Mouse (Mus musculus) kidney, postnatal 0 days (tissue): ENCODE results near the gene Vmn2r83. TPM values are rescaled to one million over a fixed set of nuclear protein-coding genes. Genes with fewer than 3 reads are reported as not detected.
A peak's percentile ranks its signal among the peaks of the same experiment; 100 is the strongest.
"Not testable (repeated sequence)": the region's sequence is repeated elsewhere in the genome, so short reads cannot be mapped to it uniquely, and the experiment has no call there.

Source experiments
- ATAC-seq: fragments of 200-750 bp; cut with Nextera tagmentation; replicated peaks from 2 replicates; pipeline ENCODE4 v1.8.0; 2017; ENCODE audit warnings: low read depth, moderate number of reproducible peaks, moderate TSS enrichment, moderate library complexity; ENCODE audit not compliant: low FRiP score
- DNase-seq: peaks from one replicate; pipeline ENCODE4 v3.0.0-alpha.2; 2016; ENCODE audit warnings: low spot score
- H3K27ac ChIP-seq: fragments of 300-500 bp; sonication (generic); 2 replicates; pipeline ENCODE4 v1.5.1; 2014; ENCODE audit warnings: mild to moderate bottlenecking
- H3K27me3 ChIP-seq: fragments of 300-500 bp; sonication (generic); 2 replicates; pipeline ENCODE4 v1.6.1; 2014; ENCODE audit warnings: low read length, mixed read lengths; ENCODE audit not compliant: insufficient read depth
- H3K36me3 ChIP-seq: fragments of 300-500 bp; sonication (generic); 2 replicates; pipeline ENCODE4 v1.6.1; 2014; ENCODE audit warnings: low read length, mixed read lengths; ENCODE audit not compliant: insufficient read depth
- H3K4me1 ChIP-seq: fragments of 300-500 bp; sonication (generic); replicated peaks from 2 replicates; pipeline ENCODE4 v1.6.1; 2014; ENCODE audit warnings: antibody characterized with exemption, low read length, mixed read lengths; ENCODE audit not compliant: insufficient read depth
- H3K4me2 ChIP-seq: fragments of 300-500 bp; sonication (generic); 2 replicates; pipeline ENCODE4 v1.6.1; 2014; ENCODE audit warnings: mild to moderate bottlenecking, low read length, moderate library complexity, mixed read lengths
- H3K4me3 ChIP-seq: fragments of 300-500 bp; sonication (generic); replicated peaks from 2 replicates; pipeline ENCODE4 v1.5.1; 2014; ENCODE audit warnings: low read depth, low read length
- H3K9ac ChIP-seq: fragments of 300-500 bp; sonication (generic); 2 replicates; pipeline ENCODE4 v1.6.1; 2014; ENCODE audit warnings: low read depth, low read length
- H3K9me3 ChIP-seq: fragments of 300-500 bp; sonication (generic); replicated peaks from 2 replicates; pipeline ENCODE4 v1.6.1; 2016; ENCODE audit warnings: low read length, inconsistent platforms, mixed read lengths
- CTCF ChIP-seq: IDR thresholded peaks from 2 replicates; pipeline ENCODE4 v1.5.1; 2016; ENCODE audit warnings: antibody characterized with exemption, low read depth, mild to moderate bottlenecking, moderate library complexity
- WGBS: fragments of 180-500 bp; shearing (Covaris S2); extraction: QIAGEN DNeasy Blood & Tissue Kit; methylation state at CpG from one replicate; pipeline ENCODE4 v1.1.7; 2014; 5-methylcytosine and 5-hydroxymethylcytosine counted together
- polyA plus RNA-seq: library from polyadenylated mRNA; unstranded; fragments of >200 nt; fragmentation: Nextera tagmentation; extraction: Ambion mirVana; gene quantifications from 2 replicates; pipeline ENCODE4 v1.2.1, GENCODE M21; 2015

Vmn2r83 gene
- not detected in 2 replicates for polyA plus RNA-seq

DNA sequence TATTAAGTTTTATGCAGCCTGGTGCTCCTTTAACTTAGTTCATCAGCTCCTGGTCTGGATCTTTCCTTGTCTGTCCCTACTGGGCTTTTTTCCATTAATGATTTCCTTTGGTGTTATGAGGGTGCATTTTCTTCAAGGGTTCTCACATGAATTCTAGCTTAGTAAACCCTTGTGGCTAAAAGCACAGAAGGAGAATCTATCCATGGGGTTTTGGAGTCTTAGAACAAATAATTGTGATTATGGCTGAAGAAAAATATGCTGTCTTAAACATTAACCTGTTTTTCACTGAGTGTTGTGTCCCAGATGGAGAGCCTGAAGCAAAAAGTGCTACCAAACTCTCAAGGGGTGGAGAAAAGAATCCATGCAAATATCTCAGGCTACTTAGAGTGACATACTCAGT, at the start of gene Vmn2r83:
Gene Vmn2r83, plus strand, starts transcription at position 301 of the 400 bp plus-strand sequence.
- H3K4me3 ChIP-seq = no peak within 1 kb of the TSS
- H3K9me3 ChIP-seq = no peaks in the 10 kb centered on the region
- H3K4me2 ChIP-seq = no peak within 1 kb of the TSS
- no peak within 1 kb of the TSS for H3K9ac ChIP-seq
- H3K36me3 ChIP-seq = no peaks in the 10 kb centered on the region
- no peak for TF ChIP-seq CTCF
- DNase-seq = peak; percentile 1
- no peak within 1 kb of the TSS for H3K27ac ChIP-seq
- no peak for ATAC-seq
- no peaks in the 10 kb centered on the region for H3K4me1 ChIP-seq
- no peaks in the 10 kb centered on the region for H3K27me3 ChIP-seq

DNA sequence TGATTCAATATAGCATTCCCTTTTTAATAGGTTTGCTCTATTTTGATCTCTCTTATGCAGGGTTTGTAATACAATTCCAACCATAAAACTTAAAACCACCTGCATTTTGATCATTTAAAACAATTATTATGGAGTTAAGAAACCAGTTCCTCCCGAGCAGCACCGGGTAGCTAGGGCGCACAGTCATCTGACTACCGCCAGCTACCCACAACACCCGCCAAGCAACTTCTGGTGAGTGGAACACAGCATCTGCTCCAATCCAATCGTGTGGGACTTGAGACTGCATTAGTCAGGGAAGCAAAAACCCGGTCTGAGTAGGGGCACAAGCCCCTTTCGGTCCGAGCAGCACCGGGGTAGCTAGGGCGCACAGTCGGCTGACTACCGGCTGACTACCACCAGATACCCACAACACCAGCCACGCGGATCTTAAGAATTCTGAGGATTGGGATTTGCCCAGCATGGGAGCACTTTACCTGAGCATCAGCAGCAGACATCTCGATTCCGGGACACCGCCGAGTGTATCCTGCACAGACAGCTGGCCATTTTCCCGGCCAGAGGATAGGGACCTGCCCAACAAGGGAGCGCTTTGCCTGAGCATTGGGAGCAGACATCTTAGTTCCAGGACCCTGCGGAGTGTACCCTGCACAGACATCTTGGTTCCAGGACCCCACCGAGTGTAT, 33.2 kb upstream of the Vmn2r83 start:
- H3K27me3 ChIP-seq, DNase-seq, H3K4me3 ChIP-seq, H3K9ac ChIP-seq, ATAC-seq, H3K4me2 ChIP-seq, H3K27ac ChIP-seq, H3K4me1 ChIP-seq, H3K9me3 ChIP-seq, H3K36me3 ChIP-seq: not testable (repeated sequence)
- WGBS = 88% methylated on average over 23 of the region's 23 CpGs

DNA sequence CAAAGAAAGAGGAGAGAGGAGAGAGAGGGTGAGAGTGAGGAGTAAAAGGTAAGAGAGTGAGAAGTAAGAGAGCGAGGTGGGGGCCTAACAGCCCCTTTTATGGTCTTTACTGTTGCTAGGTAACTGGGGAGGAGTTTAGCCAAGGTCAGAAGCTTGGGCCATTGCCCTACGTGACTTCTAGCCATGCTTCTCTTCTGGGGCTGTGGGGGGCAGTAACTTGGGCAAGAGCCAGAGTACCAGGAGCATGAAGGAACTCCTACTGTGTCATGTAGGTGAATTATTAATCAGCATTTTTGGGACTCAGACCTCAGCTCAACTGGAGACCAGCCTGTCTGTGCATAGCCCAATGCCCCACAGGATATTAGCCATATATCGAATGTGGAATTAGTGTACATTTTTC, 27.4 kb downstream of the Vmn2r83 start:
- WGBS = 43% methylated on average over 3 of the region's 3 CpGs
- no peak overlapping the region for H3K4me2 ChIP-seq

DNA sequence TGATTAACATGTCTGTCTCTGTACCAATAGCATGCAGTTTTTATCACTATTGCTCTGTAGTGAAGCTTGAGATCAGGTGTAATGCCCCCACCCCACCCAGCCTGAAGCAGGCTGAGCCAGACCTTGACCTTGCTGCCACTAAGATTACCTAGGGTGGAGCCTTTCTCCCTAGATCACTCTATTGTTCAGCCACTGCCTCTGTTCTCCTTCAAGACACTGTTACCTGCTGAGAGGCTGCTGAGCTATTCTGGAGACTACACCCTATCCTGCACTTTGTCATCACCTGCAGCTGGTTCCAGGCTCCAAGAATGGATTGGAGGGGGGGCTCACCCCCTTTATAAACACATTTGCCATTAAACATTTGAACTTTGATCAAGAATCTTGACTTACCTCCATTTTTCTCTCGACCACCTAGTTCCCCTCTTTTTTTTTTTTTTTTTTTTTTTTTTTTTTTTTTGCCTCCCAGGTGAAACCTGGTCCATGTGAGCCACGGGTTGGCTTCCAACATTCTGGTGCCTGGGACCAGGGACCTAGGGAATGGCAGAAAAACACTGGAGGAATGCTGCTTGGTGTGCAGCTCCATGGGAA, 28.3 kb downstream of the Vmn2r83 start:
- ATAC-seq (no peak), DNase-seq (no peak)
- Histone ChIP-seq H3K4me3 (no peak overlapping the region), H3K4me1 (no peaks in the 10 kb centered on the region), H3K9ac (no peak overlapping the region), H3K36me3 (no peaks in the 10 kb centered on the region), H3K27me3 (no peaks in the 10 kb centered on the region), H3K27ac (no peak overlapping the region), H3K9me3 (no peaks in the 10 kb centered on the region), H3K4me2 (no peak overlapping the region)
- WGBS = 45% methylated on average over 2 of the region's 2 CpGs
- no peak for TF ChIP-seq CTCF

More for the DNA sequence above, 27.4 kb downstream of the Vmn2r83 start:
- no peak overlapping the region for H3K27ac ChIP-seq
- no peaks in the 10 kb centered on the region for H3K4me1 ChIP-seq
- DNase-seq (no peak), ATAC-seq (no peak)
- no peak overlapping the region for H3K9ac ChIP-seq
- H3K27me3 ChIP-seq = no peaks in the 10 kb centered on the region
- TF ChIP-seq CTCF = no peak
- H3K36me3 ChIP-seq = no peaks in the 10 kb centered on the region
- no peaks in the 10 kb centered on the region for H3K9me3 ChIP-seq
- H3K4me3 ChIP-seq = no peak overlapping the region

DNA sequence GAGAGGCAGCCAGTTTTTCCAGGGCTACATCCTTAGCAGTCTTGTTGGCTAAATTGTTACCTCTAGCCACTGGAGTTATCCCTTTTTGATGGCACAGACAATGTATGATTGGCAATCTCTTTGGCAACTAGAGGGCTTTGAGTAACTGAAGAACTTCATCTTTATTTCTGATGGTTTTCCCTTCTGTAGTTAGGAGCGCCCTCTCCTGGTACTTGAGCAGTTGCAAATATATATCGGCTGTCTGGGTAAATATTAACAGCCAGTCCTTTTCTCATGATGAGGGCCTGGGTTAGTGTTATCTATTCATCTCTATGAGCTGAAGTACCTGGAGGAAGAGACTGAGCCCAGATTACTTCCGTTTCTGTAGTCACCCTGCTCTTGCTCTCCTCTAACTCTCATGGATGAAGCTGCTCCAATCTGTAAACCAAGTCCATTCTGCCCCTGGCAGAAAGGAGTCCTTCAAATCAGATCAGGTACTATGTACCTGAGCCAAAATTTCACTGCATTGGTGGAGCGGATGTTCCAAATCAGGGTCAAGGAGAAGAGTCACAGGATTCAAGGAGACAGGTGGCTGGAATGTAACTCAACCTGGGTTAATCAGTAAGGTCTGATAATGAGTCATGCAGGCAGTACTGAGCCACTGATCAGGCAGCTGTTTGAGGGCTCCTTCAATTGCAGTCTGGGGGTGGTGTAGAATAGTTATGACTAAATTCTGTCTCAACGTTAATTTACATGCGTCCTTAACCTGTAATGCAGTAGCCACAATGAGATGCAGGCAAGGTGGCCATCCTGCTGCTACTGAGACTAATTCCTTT, 34.5 kb downstream of the Vmn2r83 start:
- H3K27ac ChIP-seq = no peak overlapping the region
- no peaks in the 10 kb centered on the region for H3K27me3 ChIP-seq
- TF ChIP-seq CTCF = peak; percentile 66
- H3K4me2 ChIP-seq = no peak overlapping the region
- ATAC-seq (no peak; the same call in 1 of the 2 replicates), DNase-seq (peak; percentile 44)
- no peak overlapping the region for H3K9ac ChIP-seq
- no peaks in the 10 kb centered on the region for H3K9me3 ChIP-seq
- H3K4me3 ChIP-seq = no peak overlapping the region
- H3K36me3 ChIP-seq = no peaks in the 10 kb centered on the region
- WGBS = 59% methylated on average over 6 of the region's 6 CpGs
- H3K4me1 ChIP-seq = no peaks in the 10 kb centered on the region

DNA sequence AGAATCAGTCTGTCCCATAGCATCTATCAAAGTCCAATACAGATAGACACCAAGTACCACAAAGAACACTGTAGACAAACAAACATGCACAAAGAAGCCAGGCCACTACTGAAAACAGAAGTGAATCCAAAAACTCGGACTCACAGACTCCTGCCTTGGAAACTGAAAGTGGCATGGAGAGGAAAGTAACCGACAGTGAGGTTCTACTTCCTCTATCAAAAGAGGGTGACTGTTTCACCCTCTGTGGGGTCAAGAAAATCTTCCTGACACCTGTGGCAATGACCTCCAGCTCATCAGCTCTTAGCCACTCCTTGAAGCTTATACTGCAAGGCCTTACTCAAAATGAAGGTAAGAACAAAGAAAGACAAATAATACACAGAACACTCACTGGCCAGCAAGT, 38.2 kb downstream of the Vmn2r83 start:
- no peak overlapping the region for H3K27ac ChIP-seq
- WGBS = 70% methylated on average over 2 of the region's 2 CpGs
- TF ChIP-seq CTCF = no peak
- H3K9ac ChIP-seq = no peak overlapping the region
- H3K36me3 ChIP-seq = no peaks in the 10 kb centered on the region
- H3K9me3 ChIP-seq = no peaks in the 10 kb centered on the region
- ATAC-seq = no peak
- H3K4me2 ChIP-seq = no peak overlapping the region
- H3K4me3 ChIP-seq = no peak overlapping the region
- no peak for DNase-seq
- no peaks in the 10 kb centered on the region for H3K4me1 ChIP-seq
- H3K27me3 ChIP-seq = no peaks in the 10 kb centered on the region
